Mouse (Mus musculus): ENCODE data around the gene Nedd4. TPM values are rescaled to one million over a fixed set of nuclear protein-coding genes. Genes with fewer than 3 reads are reported as not detected.
A peak's percentile ranks its signal among the peaks of the same experiment; 100 is the strongest.

The Nedd4 gene
- total RNA-seq, 2 experiments from 2014 or later = 297 to 313 TPM

DNA sequence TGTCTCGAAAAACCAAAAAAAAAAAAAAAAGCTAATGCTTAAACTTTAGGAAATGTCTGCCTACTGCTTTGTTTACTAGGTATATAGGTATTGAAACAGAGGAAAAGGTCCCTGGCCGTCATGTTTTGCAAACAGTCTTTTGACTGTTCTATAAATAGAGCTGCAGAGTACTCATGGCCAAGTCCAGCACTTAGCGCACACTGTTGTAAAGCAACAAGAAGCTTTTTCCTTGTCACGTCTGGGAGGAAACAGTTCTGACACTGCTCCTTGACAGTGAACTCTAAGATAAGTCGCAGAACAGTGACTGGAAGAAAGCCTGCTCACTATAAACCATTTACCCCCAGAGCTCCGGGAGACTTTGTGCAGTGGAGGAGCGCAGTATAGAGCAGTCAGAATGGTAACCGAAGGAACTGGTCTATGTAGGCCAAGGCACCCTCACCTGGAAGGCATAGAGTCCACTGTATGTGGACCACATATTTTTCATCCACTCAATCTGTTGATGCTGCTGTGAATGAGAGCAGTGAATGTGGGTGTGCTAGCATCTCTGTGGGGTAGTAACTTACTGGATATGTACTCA is 19.6 kb downstream of the Nedd4 start:
- DNase-seq = no peak

DNA sequence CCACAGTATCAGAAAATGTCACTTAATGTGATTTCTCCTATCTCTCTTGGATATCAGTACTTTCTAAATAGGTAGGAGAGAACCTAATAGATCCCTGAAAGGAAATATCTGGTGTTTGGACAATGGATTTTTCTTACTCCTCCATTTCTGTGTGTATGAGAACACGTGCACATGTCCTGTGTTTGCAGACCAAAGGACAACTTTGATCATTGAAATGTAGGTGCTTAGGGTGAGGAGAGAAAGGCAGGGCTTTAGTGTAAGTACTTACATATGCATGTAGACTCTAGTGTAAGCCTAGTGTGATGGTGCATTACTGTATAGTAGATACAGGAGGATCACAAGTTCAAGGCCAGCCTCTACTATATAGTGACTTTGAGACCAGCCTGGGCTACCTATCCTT is 21.1 kb downstream of the Nedd4 start:
- no peak for DNase-seq

- DNase-seq = no peak
Measured at GRCm38 (mm10) chr9:72685231-72685630, 23.1 kb downstream of the Nedd4 start.

DNA sequence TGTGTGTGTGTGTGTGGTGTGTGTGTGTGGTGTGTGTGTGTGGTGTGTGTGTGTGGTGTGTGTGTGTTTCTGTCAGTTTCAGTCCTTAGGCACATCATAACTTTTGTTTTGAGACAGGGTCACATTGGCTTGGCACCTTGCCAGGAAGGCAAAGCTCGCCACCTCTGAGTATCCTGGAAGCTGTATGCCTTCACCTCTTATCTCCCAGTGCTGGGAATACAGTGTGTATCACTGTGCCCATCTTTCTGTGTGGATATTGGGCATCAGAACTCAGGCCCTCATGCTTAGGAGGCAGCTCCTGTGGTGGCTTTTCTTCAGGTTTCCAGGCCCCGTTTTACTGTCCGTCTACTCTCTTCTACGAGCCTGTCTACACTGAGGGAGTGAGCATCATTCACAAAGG is 24.4 kb downstream of the Nedd4 start:
- no peak for DNase-seq

DNA sequence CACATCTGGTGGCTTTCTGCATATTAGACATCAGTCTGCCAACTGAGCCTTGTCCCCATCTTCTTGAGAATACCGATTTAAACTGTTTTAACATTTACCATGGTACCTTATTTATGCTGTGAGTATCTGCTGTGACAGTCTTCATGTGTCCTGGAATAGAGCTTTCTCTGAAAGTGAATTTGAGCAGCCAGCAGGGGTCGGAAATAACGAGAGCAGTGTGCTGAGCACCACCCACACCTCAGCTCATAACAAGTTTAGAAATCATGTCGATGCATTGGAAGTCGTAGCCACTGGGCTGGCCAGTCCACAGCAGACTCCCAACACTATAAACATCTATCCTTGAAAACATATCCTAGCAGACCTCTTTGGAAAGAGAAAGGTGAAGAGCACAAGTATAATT is 27.4 kb downstream of the Nedd4 start:
- no peak for DNase-seq

GRCm38 (mm10) chr9:72690811-72691210 is 28.7 kb downstream of the Nedd4 start:
- DNase-seq = no peak

- DNase-seq = no peak
Measured at GRCm38 (mm10) chr9:72691942-72692341, 29.8 kb downstream of the Nedd4 start.

DNA sequence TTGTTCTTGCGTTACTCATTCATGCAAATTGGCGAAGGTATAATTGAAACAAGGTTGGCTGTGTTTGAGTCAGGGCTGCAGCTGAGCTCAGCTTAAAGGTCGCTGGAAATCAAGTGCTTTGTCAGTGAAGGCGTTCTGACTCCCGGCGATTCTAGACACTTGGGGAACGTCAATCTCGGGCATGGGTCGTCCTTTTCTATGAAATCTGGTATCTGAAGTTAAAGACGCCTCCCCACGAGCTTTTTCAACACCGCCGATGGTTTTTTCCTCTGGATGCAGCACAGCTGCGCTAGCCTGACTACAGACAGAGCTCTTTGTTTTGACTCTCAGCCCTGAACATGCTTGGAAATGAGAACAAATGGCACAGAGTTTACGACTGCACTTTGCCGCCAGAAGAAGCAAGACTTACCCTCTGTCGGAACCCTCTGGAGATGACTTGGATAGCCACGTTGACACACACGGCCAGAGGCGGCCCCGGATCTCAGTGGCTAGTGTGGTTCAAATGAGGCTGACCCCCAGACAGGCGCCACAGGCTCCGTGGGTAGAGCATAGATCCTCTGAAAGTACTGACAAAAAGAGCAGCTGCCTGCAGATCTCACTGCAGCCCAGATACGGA is 31.0 kb downstream of the Nedd4 start:
- DNase-seq = peak; percentile 32 to 40

DNA sequence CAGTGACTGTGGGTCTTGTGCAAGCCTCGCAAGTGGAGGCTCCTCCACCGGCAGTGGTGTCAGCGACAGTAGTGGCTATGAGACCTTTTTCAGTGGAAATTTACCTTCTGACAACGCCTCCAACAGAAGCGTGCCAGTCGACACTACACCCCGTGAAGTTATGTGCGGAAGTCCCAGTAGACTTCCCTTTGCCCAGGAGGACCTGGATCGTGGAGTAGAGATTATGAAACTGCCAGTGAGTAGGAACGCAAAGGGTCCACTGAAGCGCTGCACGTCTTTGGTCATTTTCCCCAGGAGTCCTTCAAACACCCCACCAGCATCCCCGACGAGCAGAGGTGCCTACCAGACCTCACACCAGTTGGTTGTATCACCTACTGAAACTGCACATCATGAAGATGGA is 31.7 kb downstream of the Nedd4 start:
- DNase-seq = no peak

DNA sequence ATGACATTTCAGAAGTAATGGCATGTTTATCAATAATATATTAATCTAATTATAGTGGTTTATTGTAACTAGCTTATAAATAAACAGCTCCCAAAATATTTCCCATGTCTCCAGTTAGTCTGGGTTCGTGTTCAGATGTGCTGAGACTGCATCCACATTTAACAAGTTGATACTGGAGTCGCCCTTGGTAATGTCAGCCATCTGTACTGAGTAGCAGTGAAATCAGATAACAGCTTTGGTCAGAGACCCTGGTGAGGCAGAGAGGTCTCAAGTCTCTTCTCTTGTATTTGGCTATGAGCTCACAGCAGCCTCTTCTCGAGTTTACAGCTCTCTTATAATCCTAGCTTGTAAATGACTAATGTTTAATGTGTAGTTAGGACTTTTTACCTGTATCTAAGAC is 34.4 kb downstream of the Nedd4 start:
- no peak for DNase-seq

- no peak for DNase-seq
Measured at GRCm38 (mm10) chr9:72697779-72698178, 35.6 kb downstream of the Nedd4 start.

GRCm38 (mm10) chr9:72699702-72700101 is 37.6 kb downstream of the Nedd4 start:
- DNase-seq = no peak

DNA sequence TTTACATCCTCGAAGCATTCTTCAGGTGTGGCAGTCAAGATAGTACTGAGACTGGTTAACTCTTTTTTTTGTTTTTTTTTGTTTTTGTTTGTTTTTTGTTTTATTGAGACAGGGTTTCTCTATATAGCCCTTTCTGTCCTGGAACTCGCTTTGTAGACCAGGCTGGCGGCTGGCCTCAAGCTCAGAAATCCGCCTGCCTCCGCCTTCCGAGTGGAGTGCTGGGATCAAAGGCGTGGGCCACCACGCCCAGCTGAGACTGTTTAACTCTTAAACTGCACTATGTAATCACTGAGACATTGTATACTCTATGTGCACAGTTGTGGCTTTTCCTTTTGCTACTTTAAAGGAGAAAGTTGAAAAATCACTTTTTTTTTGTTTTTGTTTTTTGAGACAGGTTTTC is 39.3 kb downstream of the Nedd4 start:
- no peak for DNase-seq

DNA sequence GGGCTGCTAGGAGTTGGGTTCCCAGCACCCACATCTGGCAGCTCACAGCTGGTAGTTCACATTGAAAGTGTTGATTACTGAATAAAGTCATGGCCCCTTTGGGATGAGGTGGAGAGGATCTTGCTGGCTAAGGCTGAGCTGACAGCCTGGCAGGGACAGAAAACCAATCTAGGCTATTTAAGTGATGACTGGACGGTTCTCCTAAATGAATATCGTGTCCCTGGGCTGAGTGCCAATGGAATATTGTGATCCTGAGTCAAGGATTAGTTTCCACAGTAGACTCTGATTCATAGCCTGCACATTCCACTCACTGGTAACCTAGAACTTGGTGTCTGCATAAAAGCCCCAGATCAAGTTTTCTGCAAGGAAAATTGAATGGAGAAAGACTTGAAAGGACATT is 39.9 kb downstream of the Nedd4 start:
- DNase-seq = no peak

DNA sequence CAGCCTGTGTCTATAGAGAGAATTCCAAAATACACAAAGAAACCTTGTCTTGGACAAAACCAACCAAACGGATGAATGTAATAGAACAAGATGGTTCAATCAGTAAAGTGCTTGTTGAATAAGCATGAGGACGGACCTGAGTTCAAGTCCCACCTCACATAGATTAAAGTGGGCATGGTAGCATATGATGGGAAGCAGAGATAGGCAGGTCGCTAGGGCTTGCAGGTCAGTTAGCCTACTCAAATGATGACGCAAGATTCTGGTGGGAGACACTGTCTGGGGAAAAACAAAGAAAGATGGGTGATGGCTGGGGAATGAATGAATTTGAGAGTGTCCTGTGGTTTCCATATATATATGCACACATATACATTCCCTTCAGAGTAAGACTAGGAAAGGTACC is 41.0 kb downstream of the Nedd4 start:
- DNase-seq = no peak

DNA sequence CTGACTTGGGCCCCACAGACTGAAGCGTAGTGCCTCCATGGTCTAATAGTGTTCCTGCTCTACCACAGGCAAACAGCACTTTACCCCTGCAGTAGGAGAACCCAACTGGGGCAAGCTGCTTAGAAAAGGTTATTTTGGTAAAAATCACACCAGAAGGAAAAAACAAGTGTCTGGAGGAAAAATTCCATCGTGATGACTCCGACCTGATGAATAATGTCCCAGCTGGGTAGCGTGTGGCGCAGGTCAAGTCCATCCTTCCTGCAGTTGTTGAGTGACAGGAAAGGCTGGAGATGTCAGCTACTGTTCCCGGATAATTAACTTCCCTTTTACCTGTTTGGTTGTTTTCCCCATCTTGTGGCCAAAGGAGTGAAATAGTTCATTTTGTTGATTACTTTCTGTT is 41.6 kb downstream of the Nedd4 start:
- DNase-seq = no peak

DNA sequence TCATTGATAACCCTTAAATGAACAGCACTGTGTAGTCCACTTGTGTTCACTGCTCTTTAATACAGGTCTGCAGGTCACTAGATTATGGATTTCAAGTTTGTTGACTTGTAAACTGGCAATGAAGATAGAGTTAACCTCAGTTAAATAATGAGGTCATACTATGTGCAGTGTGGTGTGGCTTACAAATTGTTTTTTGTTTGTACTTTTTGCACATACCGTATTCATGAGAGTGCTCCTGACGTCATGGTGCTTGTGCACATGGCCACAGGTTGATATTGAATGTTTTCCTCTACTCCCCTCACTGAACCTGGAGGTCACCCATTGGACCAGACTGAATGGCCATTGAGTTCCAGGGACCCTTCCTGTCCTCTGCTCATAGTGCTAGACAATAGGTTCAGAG is 43.1 kb downstream of the Nedd4 start:
- no peak for DNase-seq

- no peak for DNase-seq
Measured at GRCm38 (mm10) chr9:72707999-72708398, 45.9 kb downstream of the Nedd4 start.

GRCm38 (mm10) chr9:72708690-72709089 is 46.5 kb downstream of the Nedd4 start:
- no peak for DNase-seq

DNA sequence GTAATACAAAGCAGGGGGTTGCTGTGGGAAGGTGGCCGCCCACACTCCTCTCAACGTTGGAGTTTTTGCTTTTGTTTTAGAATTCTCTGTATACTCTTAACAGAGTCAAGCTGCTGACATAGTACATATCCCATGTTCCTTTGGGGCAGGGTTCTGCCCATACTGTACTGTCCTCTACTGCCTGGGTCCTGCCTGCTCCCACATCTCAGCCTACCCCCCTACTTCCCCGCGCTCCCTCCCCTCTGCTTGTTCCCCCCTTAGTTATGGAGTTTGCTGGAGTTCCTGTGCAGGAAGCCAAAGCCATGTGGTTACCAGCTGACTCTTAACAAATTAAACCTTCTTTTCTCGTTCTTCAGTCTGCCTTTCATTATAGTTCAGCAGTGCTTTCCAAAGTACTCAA is 47.9 kb downstream of the Nedd4 start:
- DNase-seq = no peak

- no peak for DNase-seq
Measured at GRCm38 (mm10) chr9:72714945-72715344, 52.8 kb downstream of the Nedd4 start.

- DNase-seq = no peak
Measured at GRCm38 (mm10) chr9:72716200-72716599, 54.1 kb downstream of the Nedd4 start.

GRCm38 (mm10) chr9:72719143-72719542 is 57.0 kb downstream of the Nedd4 start:
- DNase-seq = no peak

DNA sequence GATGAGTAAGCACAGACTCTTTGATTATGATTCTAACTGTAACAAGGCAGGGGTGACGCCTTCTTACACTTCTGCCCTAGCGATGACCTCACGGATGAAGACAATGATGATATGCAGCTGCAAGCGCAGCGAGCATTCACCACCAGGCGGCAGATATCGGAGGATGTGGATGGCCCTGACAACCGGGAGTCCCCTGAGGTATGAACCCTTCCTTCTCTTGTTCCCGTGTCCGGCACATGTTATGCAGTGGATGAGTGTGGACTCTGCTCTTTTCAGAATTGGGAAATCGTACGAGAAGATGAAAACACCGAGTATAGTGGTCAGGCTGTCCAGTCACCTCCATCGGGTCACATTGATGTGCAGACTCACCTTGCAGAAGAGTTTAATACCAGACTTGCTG is 59.1 kb downstream of the Nedd4 start:
- DNase-seq = no peak

DNA sequence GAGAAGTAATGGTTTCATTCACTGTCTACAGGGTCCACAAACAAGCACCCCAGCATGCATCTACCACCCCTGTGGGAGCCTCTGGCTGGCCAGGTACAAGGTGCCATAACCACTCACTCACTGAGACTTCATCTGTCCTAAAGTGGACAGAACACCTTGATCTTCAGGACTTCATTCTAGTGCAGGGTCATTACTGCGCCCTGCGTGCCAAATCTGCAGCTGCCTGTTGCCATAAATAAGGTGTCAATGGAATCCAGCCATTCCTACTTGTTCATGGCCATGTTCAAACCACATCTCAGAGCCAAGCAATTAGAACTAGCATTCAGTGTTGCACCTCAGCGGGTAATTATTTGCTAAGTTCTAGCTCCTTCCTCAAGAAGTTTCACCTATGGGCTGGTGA is 60.5 kb downstream of the Nedd4 start:
- DNase-seq = no peak

Data from layer of hippocampus, postnatal 36 days (tissue).